Mouse (Mus musculus) stomach, embryonic 14.5 days (tissue): ENCODE data around the gene Map4k4. TPM values are rescaled to one million over a fixed set of nuclear protein-coding genes. Genes with fewer than 3 reads are reported as not detected.

Experiments
- ATAC-seq: fragments of 200-750 bp; cut with Nextera tagmentation; 2 replicates; pipeline ENCODE4 v1.8.0; 2017; ENCODE audit warnings: low read depth, moderate TSS enrichment; ENCODE audit not compliant: insufficient number of reproducible peaks, insufficient read depth, low FRiP score
- H3K27ac ChIP-seq: fragments of 300-500 bp; sonication (generic); 2 replicates; pipeline ENCODE4 v1.5.1; 2014; ENCODE audit warnings: mild to moderate bottlenecking, low read length, moderate library complexity, mixed read lengths
- H3K27me3 ChIP-seq: fragments of 300-500 bp; sonication (generic); 2 replicates; pipeline ENCODE4 v1.6.1; 2014; ENCODE audit warnings: low read length, control low read depth, mixed read lengths; ENCODE audit not compliant: control insufficient read depth, insufficient read depth
- H3K36me3 ChIP-seq: fragments of 300-500 bp; sonication (generic); 2 replicates; pipeline ENCODE4 v1.6.1; 2014; ENCODE audit warnings: mild to moderate bottlenecking, control low read depth, low read length, moderate library complexity, mixed read lengths; ENCODE audit not compliant: control insufficient read depth, insufficient read depth
- H3K4me1 ChIP-seq: fragments of 300-500 bp; sonication (generic); 2 replicates; pipeline ENCODE4 v1.6.1; 2014; ENCODE audit warnings: low read length, control low read depth, mixed read lengths; ENCODE audit not compliant: control insufficient read depth, insufficient read depth
- H3K4me2 ChIP-seq: fragments of 300-500 bp; sonication (generic); replicated peaks from 2 replicates; pipeline ENCODE4 v1.6.1; 2014; ENCODE audit warnings: low read depth, low read length, control low read depth
- H3K4me3 ChIP-seq: fragments of 300-500 bp; sonication (generic); 2 replicates; pipeline ENCODE4 v1.5.1; 2014; ENCODE audit warnings: low read depth, low read length, control low read depth
- H3K9ac ChIP-seq: fragments of 300-500 bp; sonication (generic); replicated peaks from 2 replicates; pipeline ENCODE4 v1.6.1; 2014; ENCODE audit warnings: low read depth, mild to moderate bottlenecking, control low read depth, low read length, moderate library complexity, mixed read lengths
- H3K9me3 ChIP-seq: fragments of 300-500 bp; sonication (generic); 2 replicates; pipeline ENCODE4 v1.6.1; 2016; ENCODE audit warnings: low read depth, low read length, control low read depth; ENCODE audit not compliant: control insufficient read depth
- WGBS: fragments of 180-500 bp; shearing (Covaris S2); extraction: QIAGEN DNeasy Blood & Tissue Kit; methylation state at CpG from one replicate; pipeline ENCODE4 v1.1.7; 2014; 5-methylcytosine and 5-hydroxymethylcytosine counted together
- polyA plus RNA-seq: library from polyadenylated mRNA; unstranded; fragments of >200 nt; fragmentation: Nextera tagmentation; extraction: Ambion mirVana; gene quantifications from 2 replicates; pipeline ENCODE4 v1.2.1, GENCODE M21; 2014

Gene Map4k4
- polyA plus RNA-seq, 1 experiment from 2014 or later = 42.6 TPM

DNA sequence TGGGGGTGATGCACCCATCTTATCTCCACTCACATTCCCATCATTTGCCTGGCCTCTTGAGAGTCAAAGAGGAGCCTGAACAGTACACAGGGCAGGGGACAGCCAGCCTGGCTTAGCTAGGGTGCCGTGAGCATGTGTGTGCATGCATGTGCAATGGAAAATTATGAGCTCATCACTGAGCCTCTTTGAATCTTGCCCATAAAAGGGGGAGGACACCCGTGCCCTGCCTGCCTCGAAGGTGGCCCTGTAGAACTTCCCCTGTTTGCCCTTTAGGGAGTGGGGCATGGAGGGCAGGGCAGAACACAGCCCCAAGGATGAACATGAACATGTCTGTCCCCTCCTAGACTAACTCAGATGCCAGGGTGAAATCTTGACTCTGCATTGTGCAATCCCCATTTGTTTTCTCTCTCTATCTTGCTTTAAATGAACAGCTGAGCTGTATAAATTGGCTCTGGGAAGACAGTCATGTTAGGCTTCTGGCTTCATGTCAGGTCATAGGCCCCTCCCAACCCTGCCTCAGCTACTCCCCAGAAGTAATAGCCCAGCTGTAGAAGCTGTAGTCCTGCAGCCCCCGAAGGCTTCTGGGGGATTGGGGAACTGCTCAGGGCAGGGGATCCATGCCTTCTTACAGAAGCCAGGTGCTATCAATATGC lies 158.5 kb downstream of the Map4k4 start:
- ATAC-seq = no peak
- WGBS = 78% methylated on average over 4 of the region's 4 CpGs
- H3K4me3 ChIP-seq = no peak overlapping the region
- no peaks in the 10 kb centered on the region for H3K36me3 ChIP-seq
- no peak overlapping the region for H3K4me2 ChIP-seq
- H3K27ac ChIP-seq = no peak overlapping the region
- no peaks in the 10 kb centered on the region for H3K27me3 ChIP-seq
- H3K9me3 ChIP-seq = no peaks in the 10 kb centered on the region
- no peak overlapping the region for H3K9ac ChIP-seq
- no peaks in the 10 kb centered on the region for H3K4me1 ChIP-seq

DNA sequence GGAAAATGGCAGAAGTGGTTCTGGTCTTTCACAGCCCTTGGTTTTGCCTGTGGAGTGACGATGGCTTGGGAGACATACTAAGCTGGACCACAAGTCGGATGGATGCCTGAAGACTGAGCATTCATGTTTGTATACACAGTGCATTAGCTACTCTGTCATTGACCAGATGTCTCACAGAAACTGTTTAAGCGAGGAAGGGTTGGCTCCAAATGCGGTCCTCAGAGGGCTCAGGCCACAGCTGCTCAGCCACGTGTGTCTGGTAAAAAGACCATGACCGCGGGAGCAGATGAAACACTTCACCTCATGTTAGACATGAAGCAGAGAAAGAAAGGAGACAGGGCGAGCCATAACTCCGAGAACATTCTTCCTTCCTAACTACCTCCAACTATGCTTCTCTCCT lies 160.6 kb downstream of the Map4k4 start:
- Histone ChIP-seq H3K27me3 (no peaks in the 10 kb centered on the region), H3K4me1 (no peaks in the 10 kb centered on the region), H3K4me2 (no peak overlapping the region), H3K36me3 (no peaks in the 10 kb centered on the region), H3K9ac (no peak overlapping the region), H3K4me3 (no peak overlapping the region), H3K27ac (no peak overlapping the region), H3K9me3 (no peaks in the 10 kb centered on the region)
- ATAC-seq = no peak; the same call in 1 of the 2 replicates
- 66% methylated on average over 9 of the region's 9 CpGs for WGBS

DNA sequence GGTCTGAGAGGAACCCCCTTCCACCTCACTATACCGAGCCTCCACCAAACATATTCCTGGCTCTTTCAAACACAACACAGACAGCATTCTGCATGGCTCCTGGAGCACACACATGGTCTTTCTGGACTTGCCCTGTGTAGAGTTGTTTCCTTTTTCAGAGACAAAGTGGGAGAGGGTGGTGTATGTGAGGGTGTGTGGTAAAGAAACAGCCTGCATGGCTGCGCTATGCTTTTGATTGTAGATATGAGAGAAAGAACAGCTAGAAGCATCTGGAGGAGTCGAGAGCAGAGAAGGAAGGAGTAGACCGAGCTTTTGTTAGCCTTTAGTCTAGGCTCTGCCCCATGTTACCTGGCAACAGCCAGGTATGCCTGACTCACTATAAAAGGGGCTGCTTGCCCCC lies 162.7 kb downstream of the Map4k4 start:
- H3K9me3 ChIP-seq = no peaks in the 10 kb centered on the region
- no peak overlapping the region for H3K4me3 ChIP-seq
- no peaks in the 10 kb centered on the region for H3K4me1 ChIP-seq
- no peaks in the 10 kb centered on the region for H3K36me3 ChIP-seq
- H3K27me3 ChIP-seq = no peaks in the 10 kb centered on the region
- no peak for ATAC-seq
- 46% methylated on average over 4 of the region's 4 CpGs for WGBS
- no peak overlapping the region for H3K4me2 ChIP-seq
- H3K9ac ChIP-seq = no peak overlapping the region
- H3K27ac ChIP-seq = no peak overlapping the region

DNA sequence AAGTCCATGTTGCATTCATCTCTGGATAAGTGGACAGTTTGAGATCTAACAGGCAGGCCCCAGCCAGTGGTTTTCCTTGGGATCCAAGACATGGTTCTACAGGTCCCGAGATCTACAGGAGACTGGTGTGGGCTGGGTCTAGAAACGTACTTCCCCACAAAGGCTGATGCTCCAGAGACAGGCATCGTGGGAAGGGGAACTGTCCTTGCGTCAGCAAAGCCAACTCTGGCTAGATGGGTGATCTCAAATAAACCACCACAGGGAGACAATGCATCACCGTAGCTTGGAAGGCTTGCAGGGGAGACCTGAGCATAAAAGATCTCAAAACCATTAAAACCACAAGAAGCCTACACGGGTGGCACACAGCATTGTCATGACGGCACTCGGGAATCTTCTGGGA lies 163.8 kb downstream of the Map4k4 start:
- H3K4me3 ChIP-seq = no peak overlapping the region
- H3K27me3 ChIP-seq = no peaks in the 10 kb centered on the region
- no peaks in the 10 kb centered on the region for H3K4me1 ChIP-seq
- no peak overlapping the region for H3K4me2 ChIP-seq
- no peak for ATAC-seq
- H3K27ac ChIP-seq = no peak overlapping the region
- H3K9me3 ChIP-seq = no peaks in the 10 kb centered on the region
- no peaks in the 10 kb centered on the region for H3K36me3 ChIP-seq
- 90% methylated on average over 8 of the region's 8 CpGs for WGBS
- no peak overlapping the region for H3K9ac ChIP-seq

DNA sequence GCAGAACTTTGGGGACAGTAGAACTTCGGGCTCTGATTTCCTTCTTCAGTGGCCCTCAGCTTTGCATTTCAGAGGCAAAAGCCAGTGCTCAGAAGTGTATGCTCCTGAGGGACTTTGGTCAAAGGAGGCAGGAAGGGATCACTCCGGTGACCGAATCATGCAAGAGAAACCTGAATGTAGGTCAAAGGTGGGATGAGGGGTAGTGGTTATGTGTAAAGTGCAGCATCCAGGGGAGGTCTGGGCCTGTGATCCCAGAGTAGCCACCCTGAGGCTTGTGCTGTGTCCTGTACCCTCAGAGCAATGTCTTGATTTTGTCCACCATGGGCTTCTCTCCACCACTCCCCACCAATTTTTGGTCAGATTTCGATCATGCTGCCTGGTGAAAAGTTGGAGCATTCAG lies 171.8 kb downstream of the Map4k4 start:
- 75% methylated on average over 4 of the region's 4 CpGs for WGBS
- ATAC-seq = no peak
- H3K4me2 ChIP-seq = no peak overlapping the region

DNA sequence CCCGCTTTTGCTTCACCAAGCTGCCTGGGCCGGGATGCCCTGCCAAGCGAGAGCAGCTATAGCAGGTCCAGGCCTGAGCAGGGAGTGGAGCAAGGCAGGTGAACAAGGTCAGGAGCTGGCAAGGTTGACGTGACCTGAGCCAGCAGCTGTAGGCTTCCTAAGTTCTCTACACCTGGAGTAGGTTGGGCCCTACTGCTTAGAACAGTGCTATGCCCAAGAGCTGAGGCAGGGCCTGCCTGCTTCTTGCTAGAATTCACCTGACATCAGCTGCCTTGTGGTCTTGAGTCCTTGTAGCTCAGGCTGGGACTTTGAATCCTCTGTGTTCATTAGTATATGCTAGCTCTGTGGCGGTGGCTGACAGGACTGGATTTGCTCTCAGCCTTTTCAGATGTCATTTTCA lies 173.1 kb downstream of the Map4k4 start, which contains the start of gene Il1r2:
Il1r2 (plus strand) TSS at position 301 of the 400 bp plus-strand sequence.
- Histone ChIP-seq H3K4me3 (no peak within 1 kb of the TSS), H3K27ac (no peak within 1 kb of the TSS), H3K36me3 (no peaks in the 10 kb centered on the region), H3K4me2 (no peak within 1 kb of the TSS), H3K9me3 (no peaks in the 10 kb centered on the region), H3K9ac (no peak within 1 kb of the TSS), H3K4me1 (no peaks in the 10 kb centered on the region), H3K27me3 (no peaks in the 10 kb centered on the region)
- WGBS = 87% methylated on average over 5 of the region's 5 CpGs
- ATAC-seq = no peak

More for the DNA sequence above, 171.8 kb downstream of the Map4k4 start:
- H3K4me1 ChIP-seq = no peaks in the 10 kb centered on the region
- no peaks in the 10 kb centered on the region for H3K27me3 ChIP-seq
- H3K4me3 ChIP-seq = no peak overlapping the region
- H3K9ac ChIP-seq = no peak overlapping the region
- H3K36me3 ChIP-seq = no peaks in the 10 kb centered on the region
- no peak overlapping the region for H3K27ac ChIP-seq
- no peaks in the 10 kb centered on the region for H3K9me3 ChIP-seq

Other genes with a start within 250 kb of the Map4k4 start
- 0.29 and 0.35 TPM in 2 replicates for gene Creg2, start 249.4 kb upstream of the Map4k4 start, polyA plus RNA-seq
- gene Rfx8, start 179.9 kb upstream of the Map4k4 start, polyA plus RNA-seq = 0.27 and 0.88 TPM in 2 replicates
- gene Gm3646, start 95.6 kb upstream of the Map4k4 start, polyA plus RNA-seq = not detected in 2 replicates
- gene Il1r2, start 173.2 kb downstream of the Map4k4 start, polyA plus RNA-seq = 0.41 and 0.70 TPM in 2 replicates